Mouse (Mus musculus) embryo, embryonic 9.5 days (tissue): ENCODE measurements around the gene Tab3.

Source experiments
- DNase-seq: peaks from one replicate; pipeline ENCODE4 v3.0.0-alpha.2; 2017; ENCODE audit errors: extremely low spot score

The Tab3 gene

GRCm38 (mm10) chrX:85573532-85574181 is at the start of gene Tab3:
Tab3 (plus strand) TSS chrX:85574022.
- DNase-seq, result peak; percentile 90

- no peak for DNase-seq
Observed at GRCm38 (mm10) chrX:85525545-85525944, 48.3 kb upstream of the Tab3 start.

GRCm38 (mm10) chrX:85526263-85527019 is 47.4 kb upstream of the Tab3 start:
- DNase-seq, result no peak

GRCm38 (mm10) chrX:85558931-85559330 is 14.9 kb upstream of the Tab3 start:
- DNase-seq, result no peak

- no peak for DNase-seq
Observed at GRCm38 (mm10) chrX:85566256-85566655, 7.6 kb upstream of the Tab3 start.

- DNase-seq, result no peak
Observed at GRCm38 (mm10) chrX:85574182-85574541, 340 bp downstream of the Tab3 start.

- no peak for DNase-seq
Observed at GRCm38 (mm10) chrX:85576310-85576709, 2.5 kb downstream of the Tab3 start.

GRCm38 (mm10) chrX:85580768-85581167 is 6.9 kb downstream of the Tab3 start:
- no peak for DNase-seq

- no peak for DNase-seq
Observed at GRCm38 (mm10) chrX:85582517-85582916, 8.7 kb downstream of the Tab3 start.

GRCm38 (mm10) chrX:85585575-85585974 is 11.8 kb downstream of the Tab3 start:
- DNase-seq, result no peak

- DNase-seq, result no peak
Observed at GRCm38 (mm10) chrX:85614701-85615100, 40.9 kb downstream of the Tab3 start.

- DNase-seq, result peak; percentile 9
Observed at GRCm38 (mm10) chrX:85646204-85646777, 72.5 kb downstream of the Tab3 start.

- peak; percentile 35 for DNase-seq
Observed at GRCm38 (mm10) chrX:85676808-85677207, 103.0 kb downstream of the Tab3 start.

GRCm38 (mm10) chrX:85682125-85682524 is 108.3 kb downstream of the Tab3 start:
- no peak for DNase-seq

GRCm38 (mm10) chrX:85683723-85684122 is 109.9 kb downstream of the Tab3 start:
- no peak for DNase-seq
